Mouse (Mus musculus) stomach, postnatal 0 days (tissue): Measurements from ENCODE around the gene Myo18b. TPM values are rescaled to one million over a fixed set of nuclear protein-coding genes. Genes with fewer than 3 reads are reported as not detected.

Experiments used
- ATAC-seq: fragments of 200-750 bp; cut with Nextera tagmentation; 2 replicates; pipeline ENCODE4 v1.8.0; 2017; ENCODE audit not compliant: low FRiP score, low TSS enrichment
- DNase-seq: peaks from one replicate; pipeline ENCODE4 v3.0.0-alpha.2; 2016; ENCODE audit warnings: low spot score
- H3K27ac ChIP-seq: fragments of 300-500 bp; sonication (generic); replicated peaks from 2 replicates; pipeline ENCODE4 v1.5.1; 2014; ENCODE audit warnings: mild to moderate bottlenecking, control low read depth
- H3K27me3 ChIP-seq: fragments of 300-500 bp; sonication (generic); 2 replicates; pipeline ENCODE4 v1.6.1; 2014; ENCODE audit warnings: low read length; ENCODE audit not compliant: control insufficient read depth, insufficient read depth
- H3K36me3 ChIP-seq: fragments of 300-500 bp; sonication (generic); 2 replicates; pipeline ENCODE4 v1.6.1; 2014; ENCODE audit warnings: low read length, mixed read lengths; ENCODE audit not compliant: control insufficient read depth, insufficient read depth
- H3K4me1 ChIP-seq: fragments of 300-500 bp; sonication (generic); replicated peaks from 2 replicates; pipeline ENCODE4 v1.6.1; 2014; ENCODE audit warnings: antibody characterized with exemption; ENCODE audit not compliant: control insufficient read depth, insufficient read depth
- H3K4me2 ChIP-seq: fragments of 300-500 bp; sonication (generic); replicated peaks from 2 replicates; pipeline ENCODE4 v1.6.1; 2014; ENCODE audit warnings: low read depth, mild to moderate bottlenecking, control low read depth, moderate library complexity
- H3K4me3 ChIP-seq: fragments of 300-500 bp; sonication (generic); 2 replicates; pipeline ENCODE4 v1.5.1; 2014; ENCODE audit warnings: low read depth, low read length, control low read depth
- H3K9ac ChIP-seq: fragments of 300-500 bp; sonication (generic); 2 replicates; pipeline ENCODE4 v1.6.1; 2014; ENCODE audit warnings: mild to moderate bottlenecking, low read length, control low read depth, mixed read lengths
- H3K9me3 ChIP-seq: fragments of 300-500 bp; sonication (generic); 2 replicates; pipeline ENCODE4 v1.6.1; 2016; ENCODE audit warnings: low read length; ENCODE audit not compliant: control insufficient read depth
- CTCF ChIP-seq: IDR thresholded peaks from 2 replicates; pipeline ENCODE4 v1.5.1; 2016; ENCODE audit warnings: antibody characterized with exemption, low read depth, mild to moderate bottlenecking, moderate library complexity
- EP300 ChIP-seq: optimal IDR thresholded peaks from 2 replicates; pipeline ENCODE3; 2016; ENCODE audit warnings: antibody characterized with exemption
- WGBS: fragments of 180-500 bp; shearing (Covaris S2); extraction: QIAGEN DNeasy Blood & Tissue Kit; methylation state at CpG from one replicate; pipeline ENCODE4 v1.1.7; 2014; 5-methylcytosine and 5-hydroxymethylcytosine counted together
- polyA plus RNA-seq: library from polyadenylated mRNA; unstranded; fragments of >200 nt; fragmentation: Nextera tagmentation; extraction: Ambion mirVana; gene quantifications from 2 replicates; pipeline ENCODE4 v1.2.1, GENCODE M21; 2015

Gene Myo18b
- polyA plus RNA-seq, 1 experiment from 2014 or later: 0.17 TPM

DNA sequence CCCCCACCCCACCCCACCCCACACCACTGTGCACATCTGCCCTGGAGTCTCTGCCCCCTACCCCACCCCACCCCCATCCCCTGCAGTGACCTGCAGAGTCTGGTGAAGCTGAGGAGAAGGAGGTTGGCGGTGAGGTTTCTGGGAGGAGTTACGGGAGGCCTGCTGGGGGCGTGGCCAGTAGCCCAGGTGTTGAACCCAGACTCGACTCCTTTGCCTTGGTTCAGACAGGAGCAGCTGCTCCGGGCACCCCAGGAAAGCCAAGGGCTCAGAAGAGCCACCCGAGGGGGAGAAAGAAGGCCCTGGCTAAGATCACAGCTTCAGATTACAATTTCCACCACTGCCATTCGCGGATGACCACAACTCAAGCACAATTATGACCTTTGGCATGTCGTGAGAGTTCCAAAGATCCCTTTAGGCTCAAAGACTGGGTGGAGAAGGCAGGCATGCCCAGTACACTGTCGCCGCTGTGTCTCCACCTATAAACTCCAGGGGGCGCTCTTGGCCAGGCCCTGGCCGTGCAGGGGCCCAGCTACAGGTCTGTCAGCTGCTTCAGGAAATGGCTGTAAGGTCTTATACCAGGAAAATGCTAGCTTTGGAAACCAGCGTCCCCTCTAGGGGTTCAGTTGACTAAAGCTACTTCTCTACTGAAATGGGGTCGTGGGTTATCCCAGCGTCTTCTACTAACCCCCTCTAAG, 47.4 kb downstream of the Myo18b start:
- Histone ChIP-seq H3K9ac (no peak overlapping the region), H3K36me3 (no peaks in the 10 kb centered on the region), H3K4me2 (no peak overlapping the region), H3K27ac (no peak overlapping the region), H3K27me3 (no peaks in the 10 kb centered on the region), H3K9me3 (no peaks in the 10 kb centered on the region), H3K4me1 (no peaks in the 10 kb centered on the region), H3K4me3 (no peak overlapping the region)
- DNase-seq (peak; percentile 66), ATAC-seq (peak; percentile 65)
- TF ChIP-seq CTCF (peak; percentile 79), EP300 (no peak)
- 7% methylated on average over 16 of the region's 16 CpGs for WGBS

DNA sequence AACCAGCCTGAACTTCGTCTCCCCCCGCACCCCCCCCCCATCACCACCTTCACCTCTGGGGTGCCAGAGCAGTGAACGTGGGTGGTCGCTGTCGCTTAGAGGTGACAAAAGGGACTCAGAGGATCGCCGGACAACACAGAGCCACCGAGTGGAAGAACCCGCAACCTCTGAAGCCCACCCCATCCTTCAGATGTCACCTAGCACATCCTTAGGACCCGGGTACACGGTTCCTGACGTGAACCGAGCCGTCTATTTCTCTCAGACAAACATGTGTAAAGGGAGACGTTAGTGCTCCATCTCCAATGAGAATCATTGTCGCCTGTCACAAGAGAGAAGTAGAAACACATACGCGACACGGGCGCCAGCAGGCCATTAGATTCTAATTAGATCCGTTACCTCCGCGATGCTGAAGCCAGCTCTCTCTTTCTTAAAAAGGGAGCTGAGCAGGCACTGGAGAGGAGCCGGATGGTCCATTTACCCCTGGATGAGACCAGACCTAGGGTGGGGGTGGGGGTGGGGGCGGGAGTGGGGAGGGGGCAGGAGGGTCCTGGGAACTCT, 48.1 kb downstream of the Myo18b start:
- no peak overlapping the region for H3K4me3 ChIP-seq
- no peak for ATAC-seq
- TF ChIP-seq CTCF (no peak), EP300 (no peak)
- DNase-seq: no peak
- no peaks in the 10 kb centered on the region for H3K9me3 ChIP-seq
- H3K9ac ChIP-seq: no peak overlapping the region
- H3K36me3 ChIP-seq: no peaks in the 10 kb centered on the region
- 20% methylated on average over 25 of the region's 25 CpGs for WGBS
- no peak overlapping the region for H3K27ac ChIP-seq
- H3K27me3 ChIP-seq: no peaks in the 10 kb centered on the region
- no peak overlapping the region for H3K4me2 ChIP-seq
- H3K4me1 ChIP-seq: no peaks in the 10 kb centered on the region

DNA sequence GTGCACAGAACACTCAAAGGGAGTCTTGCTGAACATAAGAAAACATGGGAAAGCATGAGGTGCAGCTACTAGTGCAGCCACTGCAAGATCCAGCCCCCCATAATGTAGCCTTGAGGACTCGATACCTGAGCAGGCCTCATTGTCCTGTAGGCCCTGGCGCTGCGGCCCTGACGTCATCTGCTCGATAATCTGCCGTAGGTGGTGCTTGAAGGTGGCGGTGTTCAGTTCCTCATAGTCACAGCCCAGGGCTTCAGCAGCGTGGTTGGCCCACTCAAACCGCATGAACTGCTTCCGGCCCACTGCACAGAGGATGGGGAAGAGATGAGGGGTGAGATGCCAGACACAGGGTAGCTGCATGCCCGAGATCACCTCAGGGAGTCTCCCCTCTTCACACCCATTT, 50.0 kb downstream of the Myo18b start:
- no peaks in the 10 kb centered on the region for H3K27me3 ChIP-seq
- H3K27ac ChIP-seq: no peak overlapping the region
- 87% methylated on average over 11 of the region's 11 CpGs for WGBS
- no peak for DNase-seq
- no peak for TF ChIP-seq EP300
- TF ChIP-seq CTCF: no peak
- H3K4me1 ChIP-seq: no peaks in the 10 kb centered on the region
- no peaks in the 10 kb centered on the region for H3K36me3 ChIP-seq
- H3K4me3 ChIP-seq: no peak overlapping the region
- H3K4me2 ChIP-seq: no peak overlapping the region
- no peaks in the 10 kb centered on the region for H3K9me3 ChIP-seq
- no peak for ATAC-seq
- no peak overlapping the region for H3K9ac ChIP-seq

DNA sequence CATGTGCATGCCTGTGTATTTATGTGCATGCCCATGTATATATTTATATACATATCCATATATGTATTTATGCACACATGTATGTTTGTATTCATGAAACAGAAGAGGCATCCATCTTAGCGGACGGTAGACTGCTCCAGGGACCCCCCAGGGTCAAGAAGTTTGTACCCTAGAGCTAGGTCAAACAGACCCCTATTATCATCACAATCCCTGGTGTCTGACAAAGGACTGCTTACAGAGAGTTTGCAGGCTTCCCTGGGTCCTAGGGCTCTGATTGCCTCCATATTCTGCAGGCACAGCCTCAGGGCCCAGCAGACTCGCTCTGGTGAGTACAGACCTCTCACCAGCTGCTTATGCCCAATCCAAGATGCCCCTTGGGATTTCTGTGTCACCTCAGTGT, 51.7 kb downstream of the Myo18b start:
- H3K36me3 ChIP-seq: no peaks in the 10 kb centered on the region
- H3K4me1 ChIP-seq: no peaks in the 10 kb centered on the region
- DNase-seq (no peak), ATAC-seq (no peak)
- TF ChIP-seq CTCF: no peak
- H3K27me3 ChIP-seq: no peaks in the 10 kb centered on the region
- no peak overlapping the region for H3K27ac ChIP-seq
- no peak overlapping the region for H3K9ac ChIP-seq
- WGBS: 68% methylated on average over 3 of the region's 3 CpGs
- H3K9me3 ChIP-seq: no peaks in the 10 kb centered on the region
- H3K4me2 ChIP-seq: no peak overlapping the region
- H3K4me3 ChIP-seq: no peak overlapping the region

DNA sequence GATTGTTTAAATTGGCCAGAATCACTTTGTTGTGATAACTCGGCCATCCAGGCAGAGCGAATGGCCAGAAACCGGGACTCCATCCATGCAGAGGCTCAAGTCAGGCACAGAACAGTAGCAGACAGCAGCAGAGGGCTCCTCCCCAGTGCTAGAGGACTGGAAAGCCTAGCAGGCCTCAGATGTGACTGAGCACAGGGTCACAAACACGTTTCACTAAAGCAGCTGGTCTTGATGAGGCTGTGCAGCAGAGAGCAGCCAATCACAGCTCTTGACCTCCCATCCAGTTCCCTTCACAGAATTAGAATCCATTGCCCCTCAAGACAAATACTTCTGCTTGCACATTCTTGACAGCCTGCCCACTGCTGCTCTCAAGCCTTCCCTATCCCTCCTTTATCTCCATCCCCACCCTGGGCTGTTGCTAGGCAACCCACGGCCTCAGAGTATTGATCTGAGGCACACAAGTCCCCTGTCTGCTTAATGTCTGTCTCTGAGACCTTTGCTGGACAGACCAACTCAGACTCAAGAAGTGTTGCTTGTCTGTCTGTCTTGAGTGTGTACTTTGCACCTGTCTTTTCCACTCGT, 52.4 kb downstream of the Myo18b start:
- whole genome bisulfite sequencing: 30% methylated on average over 6 of the region's 6 CpGs

DNA sequence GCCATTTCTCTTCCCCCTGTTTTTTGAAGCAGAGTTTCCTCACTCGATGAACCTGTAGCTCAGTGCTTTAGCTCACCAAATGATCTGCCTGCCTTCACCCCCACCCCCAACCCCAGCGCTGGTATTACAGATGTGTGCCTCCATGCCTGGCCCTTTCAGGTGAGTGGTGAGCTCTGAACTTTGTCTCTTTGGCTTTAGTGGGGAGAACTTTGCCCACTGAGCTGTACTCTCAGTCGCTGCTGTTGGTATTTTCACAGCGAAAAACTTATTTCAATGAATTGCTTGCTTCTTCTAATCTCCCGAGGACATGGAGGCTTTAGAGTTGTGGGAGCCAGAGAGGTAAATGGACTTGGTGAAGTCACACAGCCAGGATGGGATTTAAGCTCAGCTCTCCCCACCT, 53.5 kb downstream of the Myo18b start:
- Histone ChIP-seq H3K4me2 (no peak overlapping the region), H3K9me3 (no peaks in the 10 kb centered on the region), H3K4me1 (no peaks in the 10 kb centered on the region), H3K27me3 (no peaks in the 10 kb centered on the region), H3K9ac (no peak overlapping the region), H3K4me3 (no peak overlapping the region), H3K36me3 (no peaks in the 10 kb centered on the region), H3K27ac (no peak overlapping the region)
- DNase-seq: no peak
- WGBS: 84% methylated on average over 5 of the region's 5 CpGs
- no peak for ATAC-seq
- no peak for TF ChIP-seq CTCF

More for the DNA sequence above, 52.4 kb downstream of the Myo18b start:
- DNase-seq (no peak), ATAC-seq (no peak)
- Histone ChIP-seq H3K4me3 (no peak overlapping the region), H3K9ac (no peak overlapping the region), H3K9me3 (no peaks in the 10 kb centered on the region), H3K4me1 (no peaks in the 10 kb centered on the region), H3K27me3 (no peaks in the 10 kb centered on the region), H3K36me3 (no peaks in the 10 kb centered on the region), H3K27ac (no peak overlapping the region), H3K4me2 (no peak overlapping the region)
- TF ChIP-seq CTCF: no peak
- no peak for TF ChIP-seq EP300
